Mouse (Mus musculus): ENCODE measurements around the gene Arid1b.

Arid1b gene

DNA sequence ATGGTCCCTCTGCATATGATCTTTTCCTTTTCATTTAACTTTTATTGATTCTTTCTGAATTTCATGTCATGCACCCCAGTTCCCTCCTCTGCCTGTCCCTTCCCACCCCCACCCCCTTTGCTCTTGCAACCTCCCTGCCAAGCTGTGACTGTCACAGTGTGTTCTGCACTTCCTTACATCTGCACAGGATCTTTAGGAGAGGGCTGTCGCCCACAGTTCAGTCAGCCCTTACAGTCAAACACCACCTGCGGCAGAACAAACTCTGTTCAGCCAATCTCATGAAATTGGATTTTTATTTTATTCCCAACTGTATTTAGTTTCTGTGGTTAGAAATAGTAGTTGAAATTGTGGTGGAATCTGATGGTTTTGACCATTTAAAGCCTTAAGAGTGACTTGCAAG lies 130.5 kb downstream of the Arid1b start:
- DNase-seq: peak; percentile 39

DNA sequence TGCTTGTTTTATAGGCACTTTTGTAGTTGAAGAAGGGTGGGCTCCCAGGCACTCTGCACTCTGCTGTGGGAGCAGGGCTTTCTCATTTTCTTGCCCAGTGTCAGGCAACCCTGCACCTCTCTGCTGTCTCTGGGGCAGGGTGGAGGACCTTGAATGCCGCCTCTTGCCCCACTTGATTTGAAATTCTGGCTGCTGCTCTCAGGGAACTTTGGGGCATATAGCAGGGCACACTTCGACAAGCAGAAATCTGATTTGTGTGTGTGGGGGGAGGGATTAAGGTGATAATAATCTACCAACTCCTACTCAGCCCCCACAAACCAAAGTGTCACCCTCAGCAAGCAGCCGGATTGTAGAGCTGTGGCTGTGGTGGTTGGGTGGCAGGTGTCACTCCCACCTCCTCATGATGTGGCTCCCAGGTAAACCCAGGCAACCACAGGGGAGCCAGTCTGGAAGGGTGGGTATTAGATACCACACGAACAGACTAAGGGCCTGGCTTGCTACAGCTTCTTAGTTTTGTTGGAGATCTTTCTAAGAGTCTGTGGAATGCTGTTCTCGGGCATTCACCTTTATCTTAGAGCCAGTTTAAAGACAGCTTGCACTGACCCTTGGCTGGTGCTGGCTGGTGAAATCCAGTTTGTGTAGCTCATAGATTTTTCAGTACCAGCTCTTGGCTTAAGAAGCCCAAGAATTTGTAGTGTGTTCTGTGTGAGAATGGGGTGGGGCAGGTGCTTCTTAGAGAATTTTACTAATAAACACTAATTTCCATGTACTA lies 131.1 kb downstream of the Arid1b start:
- peak; percentile 73 for DNase-seq

DNA sequence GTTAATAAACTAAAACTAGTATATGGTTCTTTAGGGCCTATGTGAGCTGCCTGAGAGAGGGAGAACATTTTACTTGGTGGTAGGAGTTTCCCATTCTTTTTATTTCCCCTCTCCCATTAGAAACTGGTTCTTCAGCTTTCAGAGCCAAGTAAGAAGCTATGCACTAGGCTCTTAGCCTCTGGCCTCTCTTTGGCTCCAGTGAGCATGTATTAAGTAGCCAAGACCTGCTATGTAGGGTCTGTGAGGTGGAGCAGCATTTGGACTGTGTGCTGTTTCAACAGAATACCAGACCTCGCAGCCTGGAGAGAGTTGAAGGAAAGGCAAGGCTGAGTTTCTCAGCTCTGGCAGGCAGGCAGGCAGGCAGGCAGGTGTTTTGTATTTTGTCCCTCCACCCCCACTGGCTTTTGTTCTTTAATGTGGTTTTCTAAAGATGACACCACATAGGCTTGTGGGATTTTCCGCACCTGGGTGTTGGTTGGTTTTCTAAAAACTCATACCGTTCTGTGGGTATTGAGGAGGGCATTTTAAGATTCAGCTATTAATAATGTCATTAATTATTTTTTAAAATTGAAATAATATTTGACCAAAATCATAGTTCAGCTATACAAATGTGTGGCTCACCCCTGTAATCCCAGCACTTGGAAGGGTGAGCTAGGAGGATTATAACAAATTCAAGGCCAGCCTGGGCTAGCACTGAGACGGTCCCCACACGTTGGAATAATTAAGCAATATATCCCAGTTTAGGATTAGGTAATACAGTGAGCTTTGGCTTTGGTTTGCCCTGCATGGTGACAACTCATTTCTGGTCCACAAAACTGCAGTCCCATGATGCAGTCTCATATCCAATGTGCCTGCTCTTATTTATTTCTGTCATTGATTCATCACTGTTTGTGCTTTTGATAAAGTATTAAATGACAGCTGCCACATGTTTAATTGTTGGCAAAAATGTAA lies 132.0 kb downstream of the Arid1b start:
- DNase-seq: peak; percentile 42

DNA sequence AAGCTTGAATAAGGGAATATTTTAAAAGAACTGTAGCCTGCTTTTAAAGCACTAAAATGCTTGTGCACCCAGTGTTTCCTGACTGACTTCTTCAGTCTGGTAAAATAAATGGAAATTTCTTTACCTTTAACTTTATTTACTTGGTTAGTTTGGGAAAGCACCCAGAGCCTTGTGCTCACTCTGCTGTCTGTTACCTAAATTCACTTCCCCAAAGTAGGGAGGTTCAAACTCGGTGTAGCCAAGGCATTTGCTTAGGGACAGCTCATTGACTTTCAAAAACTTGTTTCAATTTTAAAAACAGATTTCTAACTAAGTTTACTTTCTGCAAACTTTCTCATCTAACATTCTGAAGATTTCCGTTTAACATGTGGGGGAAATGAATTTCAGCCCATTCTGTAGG lies 135.5 kb downstream of the Arid1b start:
- no peak for DNase-seq

DNA sequence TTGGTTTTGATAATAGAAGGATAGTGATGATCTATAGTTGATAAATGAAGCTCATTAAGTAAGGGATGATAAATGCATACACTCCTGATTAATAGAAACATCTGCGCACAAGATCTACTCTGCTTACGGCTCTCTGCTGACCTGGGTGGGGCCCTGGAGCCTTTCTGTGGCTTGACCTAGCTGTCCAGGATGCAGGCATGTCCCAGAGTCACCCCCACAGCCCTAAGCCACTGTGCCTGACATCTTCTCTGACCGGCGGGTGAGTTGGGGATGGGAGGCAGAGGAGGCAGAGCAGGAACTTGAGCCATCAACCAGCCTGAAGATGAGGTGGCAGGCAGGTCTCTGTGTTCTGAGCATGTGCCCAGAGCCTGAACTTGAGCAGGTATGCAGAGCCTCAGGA lies 136.0 kb downstream of the Arid1b start:
- peak; percentile 87 for DNase-seq

DNA sequence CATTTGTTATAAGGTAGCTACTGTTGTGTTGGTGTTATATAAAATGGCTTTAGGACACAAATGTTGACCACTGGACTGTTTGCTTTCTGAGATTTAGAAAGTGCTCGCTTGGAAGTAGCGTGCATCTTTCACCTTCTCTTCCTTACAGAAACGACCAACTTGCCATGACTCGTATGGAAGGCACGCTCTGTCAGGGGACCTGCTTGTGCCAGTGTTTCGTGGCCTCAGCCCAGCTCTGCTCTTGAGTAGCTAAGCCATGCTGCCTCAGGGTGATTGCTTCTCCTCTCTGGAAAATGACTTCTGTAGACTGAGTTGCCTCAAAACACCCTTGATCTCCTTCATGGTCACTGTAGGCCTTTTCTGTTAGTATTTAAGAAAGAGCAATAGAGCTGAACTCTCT lies 137.6 kb downstream of the Arid1b start:
- peak; percentile 77 for DNase-seq

DNA sequence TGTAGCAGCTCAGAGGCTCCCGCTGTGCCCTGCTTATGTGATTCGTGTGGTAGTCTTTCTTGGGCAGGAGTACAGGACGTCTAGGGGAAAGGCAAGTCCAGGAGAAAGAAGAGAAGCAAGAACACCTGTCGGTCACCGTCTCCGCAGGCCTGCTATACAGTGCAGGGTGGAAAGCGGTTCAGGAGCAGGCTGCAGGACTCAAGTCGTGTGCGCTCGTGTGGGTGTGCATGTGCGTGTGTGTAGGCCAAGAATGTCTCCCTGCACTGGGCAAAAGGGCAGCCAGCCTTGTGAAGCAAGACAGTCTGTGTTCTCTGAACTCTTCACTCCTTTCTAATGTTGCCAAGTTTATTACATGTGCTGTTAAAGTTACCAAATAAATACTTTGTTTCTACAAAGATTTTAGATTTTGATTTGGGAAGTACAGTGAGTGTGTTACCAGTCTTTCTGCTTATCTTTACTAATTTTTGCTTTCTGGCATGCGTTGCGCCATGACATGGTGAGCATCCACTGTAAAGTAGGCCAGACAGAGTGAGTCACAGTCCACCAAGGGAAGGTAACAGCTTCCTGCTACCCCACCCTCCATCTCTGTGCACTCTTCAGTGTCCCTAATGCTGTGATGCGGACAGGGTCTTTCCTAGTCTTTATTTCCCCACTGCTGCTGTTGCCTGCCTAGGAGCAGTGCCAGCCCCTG lies 138.3 kb downstream of the Arid1b start:
- DNase-seq: peak; percentile 84

DNA sequence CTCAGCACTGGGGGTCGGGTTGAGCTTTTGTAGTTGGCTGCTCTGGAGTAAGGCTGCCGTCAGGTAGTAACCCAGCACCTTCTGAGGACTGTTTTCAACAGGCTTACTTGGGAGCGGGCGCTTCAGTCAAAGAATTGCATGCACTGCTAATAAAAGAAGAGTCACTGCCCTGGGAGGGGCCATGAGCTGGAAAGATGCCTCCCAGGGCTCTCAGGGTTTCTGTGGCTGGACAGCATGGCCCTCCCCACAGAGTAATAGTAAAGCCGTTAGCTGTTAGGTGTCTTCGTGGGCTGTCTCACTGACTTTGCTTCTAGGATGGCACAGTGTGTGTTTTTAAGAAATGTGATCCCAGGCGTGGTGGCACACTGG lies 138.8 kb downstream of the Arid1b start:
- DNase-seq: no peak

DNA sequence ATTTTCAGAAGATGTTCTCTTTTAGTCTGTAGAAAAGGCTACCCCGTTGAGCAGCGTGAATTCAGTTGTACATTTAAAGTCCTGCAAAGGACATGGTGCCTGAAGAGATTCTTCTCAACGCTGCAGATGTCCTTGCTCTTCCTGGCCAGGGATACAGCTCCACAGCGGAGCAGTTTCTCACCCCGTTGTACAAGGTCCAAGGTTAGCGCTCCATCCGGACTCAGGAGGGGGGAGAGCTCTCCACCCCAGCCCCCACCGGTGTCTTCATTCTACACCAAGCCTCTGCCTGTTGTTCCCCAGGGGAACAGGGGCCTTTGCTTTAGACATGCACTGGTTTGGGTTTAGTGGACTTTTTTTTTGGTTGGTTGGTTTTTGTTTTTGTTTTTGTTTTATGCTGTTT lies 139.7 kb downstream of the Arid1b start:
- DNase-seq: peak; percentile 90

DNA sequence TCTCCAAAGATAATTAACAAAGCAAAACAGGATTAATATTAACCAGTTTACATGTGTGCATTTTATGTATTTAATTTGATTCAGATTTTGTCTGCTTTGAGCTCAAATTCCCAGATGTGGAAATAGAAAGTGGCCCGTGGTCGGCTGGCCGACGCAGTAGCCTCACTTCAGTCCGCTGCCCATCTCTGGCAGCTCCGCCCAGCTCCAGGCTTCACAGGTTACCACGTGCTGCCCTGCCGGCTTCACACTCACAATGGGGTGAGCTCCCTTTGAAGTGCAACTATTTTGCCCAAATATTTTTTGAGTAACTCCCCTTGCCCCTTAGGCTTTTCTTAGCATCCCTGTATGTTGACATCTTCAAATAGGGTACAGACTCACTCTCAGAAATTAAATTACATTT lies 140.1 kb downstream of the Arid1b start:
- peak; percentile 84 for DNase-seq

DNA sequence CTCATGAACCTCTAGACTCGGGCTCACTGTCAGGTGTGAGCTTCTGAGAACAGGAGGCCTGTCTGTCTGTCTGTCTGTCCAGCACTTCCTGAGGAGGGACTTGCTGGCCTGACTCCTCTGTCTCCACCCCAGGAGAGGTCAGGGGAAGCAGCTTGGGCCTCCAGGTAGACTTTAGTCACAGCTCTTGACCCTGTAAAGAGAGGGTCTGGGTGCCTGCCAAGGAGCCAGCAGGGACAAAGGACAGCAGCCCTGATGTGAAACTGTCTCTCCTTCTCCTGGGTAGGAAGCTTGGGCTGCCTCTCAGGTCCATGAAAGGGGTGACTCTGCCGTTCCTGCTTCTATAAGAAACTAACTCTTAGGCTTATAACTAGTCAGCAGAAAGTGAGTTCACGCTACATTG lies 143.8 kb downstream of the Arid1b start:
- peak; percentile 90 for DNase-seq

DNA sequence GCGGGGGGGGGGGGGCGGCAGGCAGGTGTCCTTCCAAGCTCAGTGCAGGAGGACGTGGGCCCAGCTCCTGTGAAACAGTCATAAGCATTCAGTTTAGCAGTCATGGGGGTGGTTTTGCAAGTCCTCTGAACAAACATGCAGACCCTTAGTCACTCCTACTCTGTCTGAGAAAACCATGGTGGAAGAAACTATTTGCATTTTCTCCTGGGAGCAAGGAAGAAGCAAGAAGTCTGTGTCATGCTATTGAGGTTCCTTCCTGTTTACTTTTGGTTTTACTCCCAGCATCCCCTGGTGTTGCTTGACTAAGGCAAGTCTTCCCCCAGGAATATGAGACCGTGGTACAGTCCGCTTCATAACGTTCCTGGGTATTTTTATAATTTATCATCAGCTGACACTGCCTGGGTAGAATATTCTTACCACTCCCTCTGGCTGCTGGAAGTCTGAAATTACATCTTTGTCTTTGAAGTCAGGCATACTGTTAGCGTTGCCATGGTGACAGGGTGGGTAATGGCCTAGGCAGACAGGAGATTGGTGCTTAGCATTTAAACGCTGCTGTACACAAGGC lies 144.6 kb downstream of the Arid1b start:
- peak; percentile 96 for DNase-seq

DNA sequence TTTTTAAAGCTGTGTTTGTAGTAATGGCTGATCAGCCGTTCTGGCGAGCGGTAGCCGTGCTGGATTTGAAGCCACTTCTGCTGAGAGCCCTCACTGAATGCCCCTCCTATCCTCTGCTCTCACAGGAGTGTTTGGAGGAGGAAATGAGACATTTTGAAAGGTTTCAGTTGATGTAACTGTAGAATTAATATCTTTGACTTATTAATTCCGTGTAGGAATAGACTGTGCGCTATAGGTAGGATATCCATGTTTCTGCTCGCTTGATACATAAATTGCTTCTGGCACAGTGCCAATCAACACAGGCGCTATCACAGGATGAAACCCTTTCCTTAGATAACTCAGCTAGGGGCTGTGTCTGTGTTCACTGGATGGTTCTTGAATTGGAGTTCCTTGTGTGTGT lies 145.4 kb downstream of the Arid1b start:
- peak; percentile 77 for DNase-seq

DNA sequence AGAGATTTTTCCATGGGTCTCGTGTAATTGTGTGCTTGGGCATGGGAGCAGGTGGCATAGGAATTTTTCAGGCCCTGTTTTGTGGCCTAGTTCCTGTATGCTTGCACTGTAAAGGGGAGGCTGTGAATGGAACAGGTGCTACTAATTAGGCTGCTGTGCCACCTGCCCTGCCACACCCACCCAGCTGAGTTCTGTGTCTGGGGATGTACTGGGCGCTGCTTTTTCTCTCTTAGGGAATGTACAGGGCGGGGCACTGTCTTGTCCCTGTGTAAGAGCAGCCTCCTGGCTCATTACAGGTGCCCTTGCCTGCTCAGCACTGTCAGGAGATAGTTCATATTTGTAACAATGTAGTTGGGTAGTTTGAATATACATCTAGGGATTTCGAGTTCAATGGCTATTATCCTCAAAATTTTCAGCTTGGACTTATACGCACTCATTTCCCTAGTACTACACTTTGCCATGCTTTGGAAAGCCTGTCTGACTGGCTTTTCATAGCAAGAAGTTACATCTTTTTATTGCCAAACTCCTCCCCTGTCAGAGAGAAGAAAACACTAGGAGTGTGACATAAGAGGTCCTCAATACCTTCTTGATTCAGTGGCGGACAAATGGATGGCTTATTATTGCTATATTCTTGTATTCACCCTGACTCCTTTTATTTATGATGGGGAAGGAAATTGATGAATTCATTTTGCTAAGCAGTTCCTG lies 149.8 kb downstream of the Arid1b start:
- DNase-seq: peak; percentile 61

DNA sequence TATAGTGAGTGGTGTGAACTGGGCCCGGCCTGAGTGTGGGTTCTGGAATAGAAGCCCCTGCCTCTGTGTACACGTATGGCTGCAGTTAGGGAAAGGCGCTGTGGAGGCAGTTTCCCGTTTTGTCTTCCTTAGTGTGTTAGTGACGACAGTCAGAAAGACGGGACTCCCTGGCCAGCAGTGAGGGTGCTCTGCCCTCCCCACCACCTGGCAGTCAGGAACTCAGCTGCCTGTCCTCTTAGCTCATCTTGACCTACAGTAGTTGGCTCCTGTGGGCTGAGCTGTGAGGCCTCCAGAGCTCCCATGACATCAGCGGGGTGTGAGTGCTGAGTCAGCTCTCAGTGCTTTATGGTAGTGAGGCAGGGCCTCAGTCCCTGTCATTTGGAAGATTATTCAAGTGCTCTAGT lies 156.5 kb downstream of the Arid1b start:
- DNase-seq: peak; percentile 96

DNA sequence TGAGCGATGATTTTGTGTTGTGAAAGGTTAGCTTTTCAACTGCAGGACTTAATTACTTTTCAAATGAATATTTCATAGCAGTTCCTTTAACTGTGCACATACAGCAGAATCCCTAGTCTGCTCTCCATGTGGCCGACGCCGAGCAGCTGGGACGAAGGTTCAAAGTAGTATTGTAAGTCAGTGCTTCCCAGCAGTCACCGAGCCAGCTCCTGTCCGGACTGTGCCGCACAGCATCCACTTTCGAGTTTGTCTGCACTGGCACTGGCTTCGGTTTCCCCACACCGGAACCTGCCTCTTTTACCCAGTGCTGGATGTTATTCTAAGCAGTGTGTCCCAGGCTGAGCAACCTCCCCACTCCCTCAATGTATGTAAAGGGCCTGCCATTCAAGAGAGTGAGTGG lies 157.7 kb downstream of the Arid1b start:
- peak; percentile 72 for DNase-seq

DNA sequence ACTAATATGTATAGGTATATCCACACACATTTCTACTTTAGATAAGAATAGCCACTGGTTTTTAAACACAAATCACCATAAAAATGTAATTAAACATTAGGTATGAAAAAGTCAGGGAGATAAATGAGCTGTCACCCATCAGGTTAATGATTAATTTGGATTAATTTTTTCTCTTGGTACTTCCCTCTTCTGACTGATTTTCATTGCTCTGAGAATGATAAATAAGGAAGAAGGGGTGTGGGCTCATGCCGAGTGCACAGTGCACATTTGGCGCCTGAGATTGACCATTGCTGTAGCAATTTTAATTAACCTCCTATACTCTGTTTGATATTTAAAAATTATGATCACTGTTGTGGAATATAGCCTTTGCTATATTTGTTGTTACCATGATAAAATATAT lies 159.3 kb downstream of the Arid1b start:
- DNase-seq: peak; percentile 55

DNA sequence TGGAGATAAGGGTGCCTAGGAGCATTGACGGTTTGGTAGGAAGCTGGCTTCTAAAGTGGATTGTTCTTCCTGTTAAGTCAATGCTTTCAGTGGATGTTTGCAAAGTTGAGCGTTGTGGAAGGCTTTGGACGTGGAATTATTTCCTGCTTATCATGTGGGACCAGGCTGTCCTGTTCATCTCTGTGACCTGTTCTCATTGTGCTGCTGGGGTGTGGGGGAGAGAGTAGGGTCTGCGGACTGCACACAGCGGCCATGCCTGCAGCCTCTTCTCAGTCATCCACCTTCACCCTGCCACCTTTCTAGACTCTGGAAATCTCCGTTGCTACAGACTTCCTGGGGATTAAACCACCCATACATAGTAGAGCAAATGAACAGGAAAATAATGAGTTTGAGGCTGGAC lies 160.2 kb downstream of the Arid1b start:
- peak; percentile 71 for DNase-seq

DNA sequence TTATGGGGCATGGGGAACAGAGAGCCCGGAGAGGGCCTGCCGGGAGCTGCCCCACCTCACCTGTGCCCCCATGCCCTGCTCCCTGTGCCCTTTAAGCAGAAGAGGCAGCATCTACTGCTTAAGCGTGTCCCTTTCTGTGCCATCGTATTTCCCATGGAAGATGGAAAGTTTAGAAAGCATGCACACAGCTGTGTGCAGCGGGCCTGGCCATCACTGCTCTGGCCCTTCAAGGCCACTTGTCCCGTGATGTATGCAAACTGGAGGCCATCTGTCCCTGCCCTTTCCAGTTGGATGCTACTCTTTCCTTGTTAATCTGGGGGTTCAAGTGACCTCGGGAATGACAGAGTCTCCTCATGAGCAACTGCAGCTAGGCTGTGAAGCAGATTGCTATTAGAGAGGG lies 163.5 kb downstream of the Arid1b start:
- DNase-seq: peak; percentile 74

DNA sequence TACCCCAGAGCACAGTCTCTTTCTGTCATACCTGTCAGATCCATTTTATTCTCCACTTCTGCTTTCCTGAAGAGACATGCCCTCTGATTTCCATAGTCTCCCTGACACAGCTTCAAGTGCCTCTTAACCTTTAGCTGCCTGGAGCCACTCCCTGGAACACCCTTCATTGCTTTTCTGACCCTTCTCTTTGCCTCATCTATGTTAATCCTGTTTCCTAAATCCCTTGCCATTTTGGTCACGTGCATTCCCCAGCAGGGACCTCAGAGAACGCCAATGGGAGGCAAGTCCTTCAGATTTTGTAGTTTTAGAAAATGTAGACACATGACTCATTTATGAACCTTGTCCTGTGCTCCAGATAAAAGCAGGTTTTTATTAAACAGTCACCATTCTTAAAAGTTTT lies 168.4 kb downstream of the Arid1b start:
- peak; percentile 56 for DNase-seq

DNA sequence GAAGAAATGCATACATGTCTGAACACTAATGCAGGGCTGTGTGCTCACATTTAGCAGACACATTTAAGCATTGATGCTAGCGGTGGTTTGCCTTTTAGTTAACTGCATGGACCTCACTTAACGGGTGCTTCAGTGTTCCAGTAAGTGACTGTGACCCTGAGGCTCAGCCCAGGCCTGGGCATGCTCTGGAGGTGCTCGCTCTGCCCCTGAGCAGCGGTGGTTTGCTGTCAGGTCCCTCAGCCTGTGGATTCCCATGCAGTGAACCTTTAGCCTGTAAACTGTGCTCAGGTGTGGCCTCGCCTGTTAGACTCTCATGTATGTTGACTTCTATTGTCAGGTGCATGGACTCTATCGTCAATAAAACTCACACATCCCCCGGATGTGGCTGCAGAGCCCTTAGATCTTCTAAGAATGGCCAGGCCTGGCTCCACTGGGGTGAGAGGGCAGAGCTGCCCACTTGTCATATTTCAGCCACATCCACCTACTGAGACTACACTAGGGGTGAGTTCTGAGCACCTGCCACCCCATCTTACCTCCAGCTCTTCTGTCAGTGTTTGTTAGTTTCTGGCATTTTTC lies 169.2 kb downstream of the Arid1b start:
- DNase-seq: peak; percentile 70

DNA sequence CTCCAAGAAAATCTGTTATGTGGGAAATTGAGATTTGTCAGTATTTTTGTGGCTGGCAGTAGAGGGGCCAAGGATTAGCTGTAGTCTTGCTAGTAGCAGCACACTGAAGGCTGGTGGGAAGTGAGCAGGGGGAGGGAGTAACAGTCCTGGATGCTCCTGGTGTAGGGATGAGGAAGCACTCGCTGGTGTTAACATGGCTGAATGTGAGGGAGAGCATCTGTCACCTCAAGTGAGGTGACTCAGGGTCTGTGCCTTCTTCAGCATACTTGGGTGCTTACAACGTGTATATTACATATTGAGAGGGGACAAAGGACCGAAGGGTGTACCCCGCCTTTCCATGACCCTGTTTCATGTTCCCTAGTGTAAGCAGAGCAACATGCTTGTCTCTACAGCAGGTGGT lies 170.7 kb downstream of the Arid1b start:
- peak; percentile 83 for DNase-seq

Measured in heart, adult 11 months (tissue).